Mouse (Mus musculus): ENCODE measurements around the gene Amy2a3.
"Not testable (repeated sequence)": the region's sequence is repeated elsewhere in the genome, so short reads cannot be mapped to it uniquely, and the experiment has no call there.

GRCm38 (mm10) chr3:113280285-113280684 is 43.6 kb downstream of the Amy2a3 start:
- not testable (repeated sequence) for TF ChIP-seq GATA1, TAL1 (IDR thresholded peaks at IDR 0.05; ENCODE audit: low read length)
